Comparison of ENCODE assay signal across 7 mouse cellular contexts in genomic region chr12:16870405-16871068, GRCm38 (mm10). TPM values are rescaled to one million over a fixed set of nuclear protein-coding genes. Genes with fewer than 3 reads are reported as not detected.
DNase-seq lines count a peak whose midpoint lies in the region; ATAC-seq lines count a peak whose summit lies in the region.

No protein-coding gene starts in this region.

- DNase-seq in ZHBTc4 (ENCODE audit: low read depth, low spot score): peak; percentile 64
- DNase-seq in cerebellum, adult 18-20 months: peak; percentile 73 to 77
- DNase-seq in gastrocnemius, postnatal 36 days: peak; percentile 48 to 59
- DNase-seq in induced T-regulatory cell, adult 2 months (ENCODE audit: low read depth): peak; percentile 30
- DNase-seq in frontal cortex, postnatal 36 days (ENCODE audit: low spot score in 2 of 2): no peak

- intact Hi-C loops in gastrocnemius, postnatal 36 days (cut with DNase I): no loop called here

- no peak overlapping the region for H3K4me3 ChIP-seq in liver, embryonic 15.5 days (replicated peaks)

- peaks cover 32% of the 10 kb centered on the region for H3K4me1 ChIP-seq in liver, embryonic 15.5 days (replicated peaks)

- H3K9ac ChIP-seq in liver, embryonic 15.5 days: no peak overlapping the region

- no peaks in the 10 kb centered on the region for H3K27me3 ChIP-seq in liver, embryonic 15.5 days

- peak overlapping the region; percentile 11; the same call in 1 of the 2 replicates for H3K27ac ChIP-seq in liver, embryonic 15.5 days (replicated peaks)

- H3K9me3 ChIP-seq in liver, embryonic 15.5 days (replicated peaks): no peaks in the 10 kb centered on the region

- H3K4me2 ChIP-seq in liver, embryonic 15.5 days: no peak overlapping the region

- no peaks in the 10 kb centered on the region for H3K36me3 ChIP-seq in liver, embryonic 15.5 days (replicated peaks)

- ATAC-seq in liver, embryonic 15.5 days (ENCODE audit: insufficient read depth): 0 out of 2 replicates have a peak, but pooled peaks have one; percentile 19
- peak; percentile 50 for ATAC-seq in neutrophil, adult 5-6 weeks (ENCODE audit: extremely low read depth, insufficient number of reproducible peaks, low FRiP score, poor library complexity, severe bottlenecking)

- 27% methylated on average over 8 of the region's 8 CpGs for WGBS in liver, embryonic 15.5 days (ENCODE audit: insufficient replicate concordance)

RNA-seq across cellular contexts. Expression of gene Rock2, which starts 24.2 kb away (rescaled TPM):
- 10 to 100 TPM; 75.7 to 78.2 TPM for total RNA-seq in gastrocnemius, postnatal 36 days (2021)
- 5.6 and 6.3 TPM in 2 replicates for polyA plus RNA-seq in liver, embryonic 15.5 days (2015; fragmentation: Nextera tagmentation; extraction: Ambion mirVana)
- 106 and 123 TPM in 2 replicates for total RNA-seq in neutrophil, adult 5-6 weeks (2017)

RNA-seq across cellular contexts. Expression of gene E2f6, which starts 59.8 kb away (rescaled TPM):
- 100 to 1,000 TPM; 116 to 120 TPM for total RNA-seq in gastrocnemius, postnatal 36 days (2021)
- 15.8 and 16.8 TPM in 2 replicates for polyA plus RNA-seq in liver, embryonic 15.5 days (2015; fragmentation: Nextera tagmentation; extraction: Ambion mirVana)
- total RNA-seq in neutrophil, adult 5-6 weeks (2017): 5.8 and 7.3 TPM in 2 replicates

Comparison
In these comparisons a context has a peak if more than half of its experiments do, and no peak if none do; other contexts are left out.
1. DNase-seq: peak in ZHBTc4 (single experiment), cerebellum, adult 18-20 months (2 of 2), gastrocnemius, postnatal 36 days (2 of 2) and induced T-regulatory cell, adult 2 months (single experiment); none in frontal cortex, postnatal 36 days (0 of 2).
2. RNA of gene E2f6, which starts 59.8 kb away (total RNA-seq): 116 to 120 TPM in gastrocnemius, postnatal 36 days; 5.8 to 7.3 TPM in neutrophil, adult 5-6 weeks; every median in the first group is over 10 times any median in the second.